Mouse (Mus musculus): ENCODE results near the gene Adarb1. TPM values are rescaled to one million over a fixed set of nuclear protein-coding genes. Genes with fewer than 3 reads are reported as not detected.

Gene Adarb1
- polyA plus RNA-seq, 1 experiment from 2014 or later: 12.4 TPM

DNA sequence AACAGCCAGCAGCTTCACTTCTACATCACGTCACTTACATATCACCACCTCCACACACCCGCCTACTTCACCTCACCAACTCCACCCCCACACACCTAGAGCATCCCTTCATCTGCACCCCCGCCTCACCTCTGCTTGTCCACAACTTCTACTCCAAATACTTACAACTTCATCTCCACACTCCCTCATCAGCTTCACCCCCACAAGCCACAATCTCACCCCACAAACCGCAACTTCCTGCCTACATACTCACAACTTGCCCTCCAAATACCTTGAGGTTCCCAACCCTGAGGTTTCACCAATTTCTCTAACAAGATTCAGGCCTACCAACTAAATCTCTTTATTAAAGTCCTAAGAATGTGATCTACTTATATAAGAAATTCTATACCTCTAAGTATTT lies 51.1 kb downstream of the Adarb1 start:
- DNase-seq (ENCODE audit: low read depth, low spot score) (no peak), ATAC-seq (no peak)
- ChIA-PET POLR2A (interaction anchor here (1.3 kb wide), 1 partner anchor 11 kb away, joined by 3 read pairs; no protein-coding TSS in a partner anchor), CTCF (no interaction called here)
- no peak for TF ChIP-seq CTCF (IDR thresholded peaks at IDR 0.05)
- H3K27me3 ChIP-seq: no peaks in the 10 kb centered on the region
- in situ Hi-C loops (cut with MboI; ENCODE audit: low pct_unique_long_range_greater_than_20kb): no loop called here

- no peaks in the 10 kb centered on the region for H3K27me3 ChIP-seq
- in situ Hi-C loops (cut with MboI; ENCODE audit: low pct_unique_long_range_greater_than_20kb): no loop called here
- TF ChIP-seq CTCF (IDR thresholded peaks at IDR 0.05): no peak
- ATAC-seq: no peak
- no peak for DNase-seq (ENCODE audit: low read depth, low spot score)
- ChIA-PET CTCF (interaction anchor here (2.0 kb wide), 1 partner anchor 10 kb away, joined by 4 read pairs; no protein-coding TSS in a partner anchor), POLR2A (no interaction called here)
These were observed 52.9 kb downstream of the Adarb1 start for GRCm38 (mm10) chr10:77365212-77365611.

- ATAC-seq (peak; percentile 39), DNase-seq (ENCODE audit: low read depth, low spot score) (peak; percentile 24)
- no peak for TF ChIP-seq CTCF (IDR thresholded peaks at IDR 0.05)
- in situ Hi-C loops (cut with MboI; ENCODE audit: low pct_unique_long_range_greater_than_20kb): no loop called here
- ChIA-PET POLR2A (no interaction called here), CTCF (interaction anchor here (1.1 to 8.4 kb wide), 4 partner anchors 21 to 150 kb away, joined by 3 to 54 read pairs (median 24); no protein-coding TSS in a partner anchor)
- H3K27me3 ChIP-seq: no peaks in the 10 kb centered on the region
These were observed 57.6 kb downstream of the Adarb1 start for GRCm38 (mm10) chr10:77360486-77360885.

GRCm38 (mm10) chr10:77357957-77358356 lies 60.1 kb downstream of the Adarb1 start:
- TF ChIP-seq CTCF (IDR thresholded peaks at IDR 0.05): peak; percentile 66
- ChIA-PET CTCF (interaction anchor here (0.7 to 8.4 kb wide), 13 partner anchors 11 to 153 kb away, joined by 3 to 54 read pairs (median 3); no protein-coding TSS in a partner anchor), POLR2A (interaction anchor here (0.7 to 1.1 kb wide), 2 partner anchors 14 to 59 kb away, joined by 3 read pairs; no protein-coding TSS in a partner anchor)
- in situ Hi-C loops (cut with MboI; ENCODE audit: low pct_unique_long_range_greater_than_20kb): loop anchor here (5.0 to 10.0 kb wide), 4 partner anchors 54 to 223 kb away; no protein-coding TSS in a partner anchor
- H3K27me3 ChIP-seq: no peaks in the 10 kb centered on the region
- ATAC-seq (no peak), DNase-seq (ENCODE audit: low read depth, low spot score) (no peak)

GRCm38 (mm10) chr10:77353031-77353745 lies 64.9 kb downstream of the Adarb1 start:
- ChIA-PET POLR2A (interaction anchor here (0.6 to 1.3 kb wide), 2 partner anchors 71 to 74 kb away, joined by 3 to 4 read pairs; no protein-coding TSS in a partner anchor), CTCF (interaction anchor here (0.6 to 8.4 kb wide), 15 partner anchors 9 to 159 kb away, joined by 3 to 54 read pairs (median 4); no protein-coding TSS in a partner anchor)
- in situ Hi-C loops (cut with MboI; ENCODE audit: low pct_unique_long_range_greater_than_20kb): loop anchor here (10.0 kb wide), 1 partner anchor 218 kb away; no protein-coding TSS in a partner anchor
- DNase-seq (ENCODE audit: low read depth, low spot score) (peak; percentile 49), ATAC-seq (peak; percentile 51)
- no peaks in the 10 kb centered on the region for H3K27me3 ChIP-seq
- TF ChIP-seq CTCF (IDR thresholded peaks at IDR 0.05): peak; percentile 98

DNA sequence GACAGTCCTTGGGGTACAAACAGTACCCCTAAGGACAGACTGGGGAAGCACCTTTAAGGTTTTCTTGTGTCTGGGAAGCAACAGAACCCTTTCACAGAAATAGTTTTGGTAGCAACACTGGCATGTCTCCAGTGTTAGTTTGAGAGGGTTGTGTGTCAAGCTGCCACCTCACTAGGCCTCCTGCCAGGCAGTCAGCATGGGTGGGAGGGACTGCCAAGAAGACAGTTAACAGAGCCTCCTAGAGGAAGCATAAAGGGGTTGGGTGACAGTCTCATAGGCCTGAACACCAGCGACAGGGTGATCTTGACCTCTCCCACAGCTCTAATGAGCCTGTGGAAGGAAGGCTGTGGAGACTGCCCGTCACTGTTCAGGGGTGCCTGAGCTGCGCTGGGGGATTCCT lies 75.2 kb downstream of the Adarb1 start:
- no peak for DNase-seq (ENCODE audit: low read depth, low spot score)
- no peak for ATAC-seq
- in situ Hi-C loops (cut with MboI; ENCODE audit: low pct_unique_long_range_greater_than_20kb): no loop called here
- POLR2A ChIA-PET: no interaction called here
- CTCF ChIA-PET: interaction anchor here (0.9 to 1.2 kb wide), 2 partner anchors 11 to 13 kb away, joined by 3 read pairs; no protein-coding TSS in a partner anchor
- no peak for TF ChIP-seq CTCF (IDR thresholded peaks at IDR 0.05)
- no peaks in the 10 kb centered on the region for H3K27me3 ChIP-seq

DNA sequence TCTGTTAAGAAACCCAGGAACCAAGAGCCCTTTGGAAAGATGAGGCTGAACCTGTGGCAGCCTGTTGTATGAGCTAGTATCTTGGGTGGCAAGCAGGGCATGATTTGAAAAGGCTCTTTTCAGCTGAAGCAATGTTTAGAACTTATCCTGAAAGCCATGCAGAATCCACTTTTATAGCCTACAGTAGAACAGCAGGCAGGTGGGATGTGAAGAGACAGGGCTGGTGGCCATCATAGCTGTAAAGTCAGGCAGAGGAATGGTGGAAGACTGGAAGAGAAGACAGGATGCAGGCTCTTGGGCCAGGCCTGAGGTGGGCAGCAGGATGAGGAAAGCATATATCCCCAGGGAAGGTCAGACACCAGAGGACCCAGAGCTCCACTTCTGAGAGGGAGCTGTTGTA lies 76.4 kb downstream of the Adarb1 start:
- ATAC-seq: no peak
- in situ Hi-C loops (cut with MboI; ENCODE audit: low pct_unique_long_range_greater_than_20kb): no loop called here
- no peaks in the 10 kb centered on the region for H3K27me3 ChIP-seq
- CTCF ChIA-PET: interaction anchor here (1.2 kb wide), 1 partner anchor 14 kb away, joined by 3 read pairs; no protein-coding TSS in a partner anchor
- DNase-seq (ENCODE audit: low read depth, low spot score): no peak
- TF ChIP-seq CTCF (IDR thresholded peaks at IDR 0.05): no peak
- POLR2A ChIA-PET: no interaction called here

DNA sequence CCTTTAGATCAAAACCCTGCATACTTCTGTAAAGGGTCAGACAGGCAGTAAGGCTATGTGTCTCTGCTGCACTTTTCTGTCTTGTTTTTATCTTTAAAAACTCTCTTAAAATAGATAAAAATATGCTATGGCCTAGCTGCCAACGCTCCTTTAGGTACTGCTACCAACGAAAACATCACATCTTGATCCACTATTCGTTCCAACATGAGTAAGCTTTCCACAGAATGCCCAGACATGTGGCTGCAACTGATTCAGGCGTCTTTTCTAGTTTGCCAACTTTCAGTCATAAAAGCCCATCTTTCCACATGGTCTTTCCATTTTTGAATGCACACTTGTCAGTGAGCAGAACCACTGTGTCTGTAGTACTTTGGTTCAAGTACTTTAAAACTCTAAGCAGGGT lies 77.0 kb downstream of the Adarb1 start:
- no peaks in the 10 kb centered on the region for H3K27me3 ChIP-seq
- ATAC-seq (no peak), DNase-seq (ENCODE audit: low read depth, low spot score) (no peak)
- ChIA-PET CTCF (no interaction called here), POLR2A (no interaction called here)
- in situ Hi-C loops (cut with MboI; ENCODE audit: low pct_unique_long_range_greater_than_20kb): no loop called here
- TF ChIP-seq CTCF (IDR thresholded peaks at IDR 0.05): no peak

DNA sequence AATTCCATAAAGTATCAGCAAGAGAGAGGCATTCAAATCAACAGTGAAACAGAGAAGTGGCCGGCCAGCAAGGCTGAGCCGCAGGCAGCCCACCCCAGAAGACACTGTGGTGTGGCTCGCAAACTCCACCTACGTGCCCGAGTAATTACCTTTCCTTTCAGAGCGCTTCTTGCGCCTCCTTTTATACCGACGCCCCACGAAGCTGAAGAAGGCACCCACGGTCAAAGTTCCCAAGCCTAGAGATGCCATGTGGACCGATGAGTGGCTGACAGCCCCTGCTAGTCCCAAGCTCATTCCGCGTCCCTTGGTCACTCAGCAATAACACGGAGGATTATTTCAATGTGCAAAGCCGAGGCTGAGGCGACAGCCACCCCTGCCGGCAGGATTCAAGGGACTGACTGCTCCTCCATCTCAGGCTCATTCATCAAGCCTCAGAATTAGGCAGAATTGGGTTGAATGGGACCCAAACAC lies 78.2 kb downstream of the Adarb1 start:
- CTCF ChIA-PET: interaction anchor here (1.2 to 2.4 kb wide), 4 partner anchors 10 to 25 kb away, joined by 3 to 13 read pairs (median 3); no protein-coding TSS in a partner anchor
- no peaks in the 10 kb centered on the region for H3K27me3 ChIP-seq
- in situ Hi-C loops (cut with MboI; ENCODE audit: low pct_unique_long_range_greater_than_20kb): no loop called here
- TF ChIP-seq CTCF (IDR thresholded peaks at IDR 0.05): no peak
- ATAC-seq (no peak), DNase-seq (ENCODE audit: low read depth, low spot score) (no peak)
- POLR2A ChIA-PET: no interaction called here

- in situ Hi-C loops (cut with MboI; ENCODE audit: low pct_unique_long_range_greater_than_20kb): no loop called here
- no peaks in the 10 kb centered on the region for H3K27me3 ChIP-seq
- DNase-seq (ENCODE audit: low read depth, low spot score): peak; percentile 37
- no peak for TF ChIP-seq CTCF (IDR thresholded peaks at IDR 0.05)
- ChIA-PET POLR2A (no interaction called here), CTCF (no interaction called here)
- ATAC-seq: peak; percentile 64
These were observed 84.6 kb downstream of the Adarb1 start for GRCm38 (mm10) chr10:77333518-77333917.

All from Patski (cell line).